Mouse (Mus musculus): Measurements from ENCODE around the gene Angpt4. TPM values are rescaled to one million over a fixed set of nuclear protein-coding genes. Genes with fewer than 3 reads are reported as not detected.

The Angpt4 gene
- polyA plus RNA-seq, 1 experiment from 2014 or later = 0.22 TPM

- Histone ChIP-seq H3K27me3 (no peaks in the 10 kb centered on the region; the same call in 1 of the 2 replicates), H3K4me2 (replicated peaks) (no peak overlapping the region), H3K9ac (no peak overlapping the region), H3K4me1 (peaks cover 24% of the 10 kb centered on the region), H3K4me3 (no peak overlapping the region), H3K27ac (no peak overlapping the region), H3K36me3 (no peaks in the 10 kb centered on the region), H3K9me3 (no peaks in the 10 kb centered on the region)
- no peak for ATAC-seq (ENCODE audit: low FRiP score, low read depth)
- 74% methylated on average over 5 of the region's 5 CpGs for WGBS
Measured at GRCm38 (mm10) chr2:151895911-151896310, 15.1 kb upstream of the Angpt4 start.

GRCm38 (mm10) chr2:151898106-151898505 is 12.9 kb upstream of the Angpt4 start:
- WGBS = 93% methylated on average over 1 of the region's 1 CpGs
- no peak for ATAC-seq (ENCODE audit: low FRiP score, low read depth)
- no peaks in the 10 kb centered on the region; the same call in 1 of the 2 replicates for H3K27me3 ChIP-seq

DNA sequence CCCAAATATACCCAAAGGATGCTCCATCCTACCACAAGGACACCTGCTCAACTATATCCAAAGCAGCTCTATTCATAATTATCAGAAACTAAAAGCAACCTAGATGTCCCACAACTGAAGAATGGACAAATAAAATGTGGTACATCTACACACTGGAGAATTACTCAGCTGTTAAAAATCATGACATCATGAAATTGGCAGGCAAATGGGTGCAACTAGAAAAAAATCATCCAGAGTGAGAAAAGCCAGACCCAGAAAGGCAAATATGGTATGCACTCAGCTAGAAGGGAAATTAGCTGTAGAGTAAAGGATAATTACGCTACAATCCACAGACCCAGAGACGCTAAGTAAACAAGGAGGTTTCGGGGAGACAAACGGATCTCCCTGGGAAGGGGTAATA is 10.2 kb upstream of the Angpt4 start:
- Histone ChIP-seq H3K36me3 (no peaks in the 10 kb centered on the region), H3K27ac (no peak overlapping the region), H3K4me2 (replicated peaks) (no peak overlapping the region), H3K9ac (no peak overlapping the region), H3K4me1 (no peaks in the 10 kb centered on the region), H3K4me3 (no peak overlapping the region), H3K9me3 (no peaks in the 10 kb centered on the region), H3K27me3 (no peaks in the 10 kb centered on the region; the same call in 1 of the 2 replicates)
- ATAC-seq (ENCODE audit: low FRiP score, low read depth) = no peak
- WGBS = 41% methylated on average over 4 of the region's 4 CpGs

More at GRCm38 (mm10) chr2:151898106-151898505, 12.9 kb upstream of the Angpt4 start:
- Histone ChIP-seq H3K4me1 (peaks cover 17% of the 10 kb centered on the region), H3K4me3 (no peak overlapping the region), H3K36me3 (no peaks in the 10 kb centered on the region), H3K27ac (no peak overlapping the region), H3K9me3 (no peaks in the 10 kb centered on the region), H3K9ac (no peak overlapping the region), H3K4me2 (replicated peaks) (no peak overlapping the region)

- 81% methylated on average over 6 of the region's 6 CpGs for WGBS
- no peak overlapping the region for H3K4me2 ChIP-seq (replicated peaks)
- H3K9ac ChIP-seq = no peak overlapping the region
- no peaks in the 10 kb centered on the region for H3K4me1 ChIP-seq
- no peak overlapping the region for H3K27ac ChIP-seq
- no peaks in the 10 kb centered on the region for H3K36me3 ChIP-seq
- no peaks in the 10 kb centered on the region for H3K9me3 ChIP-seq
- no peak overlapping the region for H3K4me3 ChIP-seq
- ATAC-seq (ENCODE audit: low FRiP score, low read depth) = no peak
- no peaks in the 10 kb centered on the region; the same call in 1 of the 2 replicates for H3K27me3 ChIP-seq
Measured at GRCm38 (mm10) chr2:151903267-151903666, 7.7 kb upstream of the Angpt4 start.

DNA sequence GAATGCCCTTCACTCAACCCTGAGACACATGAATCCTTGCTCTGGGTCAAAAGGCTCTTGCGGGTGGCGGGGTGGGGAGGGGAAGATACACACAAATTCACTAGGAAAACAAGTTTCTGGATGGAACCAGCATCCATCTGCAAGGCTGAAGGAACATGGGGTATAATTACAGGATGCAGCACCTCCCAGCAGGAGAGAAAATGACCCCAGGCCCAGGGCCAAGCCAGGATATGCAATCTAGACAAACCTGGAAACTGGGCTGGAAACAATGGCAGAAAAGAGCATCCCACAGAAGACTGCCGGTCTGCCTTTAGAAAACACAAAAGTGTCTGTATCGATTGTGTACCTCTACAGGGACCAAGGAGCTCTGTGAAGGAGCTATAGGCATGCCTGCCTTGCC is 7.1 kb upstream of the Angpt4 start:
- Histone ChIP-seq H3K27ac (no peak overlapping the region), H3K27me3 (no peaks in the 10 kb centered on the region; the same call in 1 of the 2 replicates), H3K9me3 (no peaks in the 10 kb centered on the region), H3K4me2 (replicated peaks) (no peak overlapping the region), H3K36me3 (no peaks in the 10 kb centered on the region), H3K9ac (no peak overlapping the region), H3K4me1 (no peaks in the 10 kb centered on the region), H3K4me3 (no peak overlapping the region)
- WGBS = 72% methylated on average over 4 of the region's 4 CpGs
- ATAC-seq (ENCODE audit: low FRiP score, low read depth) = no peak

DNA sequence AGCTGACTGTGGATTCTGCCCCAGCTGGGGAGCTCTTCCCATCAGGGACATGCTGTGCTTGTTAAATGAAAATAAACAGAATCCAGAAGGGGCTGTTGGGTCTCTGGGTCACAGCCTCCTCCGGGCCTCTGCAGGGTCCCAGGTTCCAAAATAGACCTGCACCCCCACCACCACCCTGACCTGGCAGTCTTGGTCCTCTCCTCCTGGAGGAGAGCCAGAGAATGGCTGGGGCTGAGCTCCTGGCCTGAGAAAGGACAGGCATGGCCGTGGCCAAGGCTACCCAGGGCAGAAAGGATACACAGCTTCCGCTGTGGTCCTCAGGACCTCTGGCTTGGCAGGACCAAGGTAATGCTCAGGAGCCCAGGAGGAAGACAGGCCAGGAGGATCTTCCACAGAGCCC is 6.4 kb upstream of the Angpt4 start:
- WGBS = 65% methylated on average over 3 of the region's 3 CpGs
- Histone ChIP-seq H3K4me3 (no peak overlapping the region), H3K27ac (no peak overlapping the region)

GRCm38 (mm10) chr2:151907020-151907419 is 4.0 kb upstream of the Angpt4 start:
- Histone ChIP-seq H3K4me2 (replicated peaks) (no peak overlapping the region), H3K36me3 (no peaks in the 10 kb centered on the region), H3K27me3 (no peaks in the 10 kb centered on the region; the same call in 1 of the 2 replicates), H3K9ac (no peak overlapping the region), H3K27ac (no peak overlapping the region), H3K9me3 (no peaks in the 10 kb centered on the region), H3K4me1 (peaks cover 18% of the 10 kb centered on the region), H3K4me3 (no peak overlapping the region)
- WGBS = 69% methylated on average over 2 of the region's 2 CpGs
- no peak for ATAC-seq (ENCODE audit: low FRiP score, low read depth)

More for the DNA sequence above, 6.4 kb upstream of the Angpt4 start:
- Histone ChIP-seq H3K36me3 (no peaks in the 10 kb centered on the region), H3K9ac (no peak overlapping the region), H3K27me3 (no peaks in the 10 kb centered on the region; the same call in 1 of the 2 replicates), H3K4me2 (replicated peaks) (no peak overlapping the region), H3K9me3 (no peaks in the 10 kb centered on the region), H3K4me1 (no peaks in the 10 kb centered on the region)
- no peak for ATAC-seq (ENCODE audit: low FRiP score, low read depth)

DNA sequence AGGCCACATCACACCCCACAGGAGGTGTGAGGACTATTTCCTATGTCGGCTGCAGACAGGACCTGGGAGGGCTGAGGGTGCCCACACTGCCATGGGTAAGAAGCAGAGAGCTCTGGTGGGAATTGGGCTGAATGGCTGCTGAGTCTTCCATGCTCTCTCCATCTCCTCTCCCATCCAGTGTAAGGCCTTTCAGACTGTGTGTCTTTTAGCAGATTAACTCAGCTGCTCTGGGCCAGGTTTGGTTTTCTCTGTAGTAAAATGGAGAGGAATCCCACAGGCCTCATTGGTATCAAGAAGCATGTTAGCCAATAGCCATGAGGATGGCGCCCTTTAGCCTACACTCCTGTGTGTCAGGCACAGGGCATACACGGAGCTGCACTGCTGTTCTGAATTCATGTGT is 1.6 kb upstream of the Angpt4 start:
- no peaks in the 10 kb centered on the region for H3K36me3 ChIP-seq
- peaks cover 18% of the 10 kb centered on the region for H3K4me1 ChIP-seq
- no peak overlapping the region for H3K4me3 ChIP-seq
- no peak overlapping the region for H3K4me2 ChIP-seq (replicated peaks)
- no peak overlapping the region for H3K9ac ChIP-seq
- no peaks in the 10 kb centered on the region; the same call in 1 of the 2 replicates for H3K27me3 ChIP-seq
- ATAC-seq (ENCODE audit: low FRiP score, low read depth) = no peak
- no peaks in the 10 kb centered on the region for H3K9me3 ChIP-seq
- WGBS = 73% methylated on average over 3 of the region's 3 CpGs
- H3K27ac ChIP-seq = no peak overlapping the region

- Histone ChIP-seq H3K4me3 (no peak overlapping the region), H3K9ac (peak overlapping the region; percentile 50; the same call in 1 of the 2 replicates), H3K27ac (peak overlapping the region; percentile 15; the same call in 1 of the 2 replicates), H3K27me3 (no peaks in the 10 kb centered on the region; the same call in 1 of the 2 replicates), H3K4me2 (replicated peaks) (no peak overlapping the region), H3K36me3 (no peaks in the 10 kb centered on the region), H3K4me1 (peaks cover 18% of the 10 kb centered on the region), H3K9me3 (no peaks in the 10 kb centered on the region)
- ATAC-seq (ENCODE audit: low FRiP score, low read depth) = peak; percentile 41; the same call in 1 of the 2 replicates
- 28% methylated on average over 5 of the region's 5 CpGs for WGBS
Measured at GRCm38 (mm10) chr2:151910498-151910897, 512 bp upstream of the Angpt4 start.

- H3K27ac ChIP-seq = no peak overlapping the region
- no peak overlapping the region for H3K9ac ChIP-seq
- no peak for ATAC-seq (ENCODE audit: low FRiP score, low read depth)
- H3K27me3 ChIP-seq = no peaks in the 10 kb centered on the region; the same call in 1 of the 2 replicates
- no peaks in the 10 kb centered on the region for H3K36me3 ChIP-seq
- H3K4me1 ChIP-seq = peaks cover 30% of the 10 kb centered on the region
- no peak overlapping the region for H3K4me3 ChIP-seq
- no peaks in the 10 kb centered on the region for H3K9me3 ChIP-seq
- H3K4me2 ChIP-seq (replicated peaks) = no peak overlapping the region
- WGBS = 84% methylated on average over 3 of the region's 3 CpGs
Measured at GRCm38 (mm10) chr2:151911751-151912150, 741 bp downstream of the Angpt4 start.

DNA sequence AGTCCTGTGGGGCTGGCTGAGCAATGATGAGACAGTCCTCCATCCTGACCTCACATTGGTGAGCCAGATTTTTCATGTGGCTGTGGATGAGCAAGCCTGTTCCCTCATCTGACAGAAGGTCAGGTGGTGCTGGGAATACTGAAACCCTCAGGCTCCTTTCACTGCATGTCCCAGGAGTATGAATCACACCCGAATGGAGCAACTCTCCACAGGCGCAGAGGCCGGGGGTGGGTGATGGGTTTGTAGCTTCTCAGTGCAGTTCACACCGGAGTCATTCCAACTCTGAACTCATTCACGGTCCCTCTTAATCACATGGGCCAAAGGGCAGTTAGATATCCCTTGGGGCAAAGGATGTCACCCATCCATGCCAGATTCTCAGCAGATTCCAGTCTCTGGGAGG is 3.1 kb downstream of the Angpt4 start:
- Histone ChIP-seq H3K4me1 (peaks cover 36% of the 10 kb centered on the region), H3K9ac (no peak overlapping the region), H3K27ac (no peak overlapping the region), H3K36me3 (no peaks in the 10 kb centered on the region), H3K27me3 (no peaks in the 10 kb centered on the region; the same call in 1 of the 2 replicates), H3K9me3 (no peaks in the 10 kb centered on the region), H3K4me2 (replicated peaks) (no peak overlapping the region), H3K4me3 (no peak overlapping the region)
- WGBS = 71% methylated on average over 5 of the region's 5 CpGs
- no peak for ATAC-seq (ENCODE audit: low FRiP score, low read depth)

DNA sequence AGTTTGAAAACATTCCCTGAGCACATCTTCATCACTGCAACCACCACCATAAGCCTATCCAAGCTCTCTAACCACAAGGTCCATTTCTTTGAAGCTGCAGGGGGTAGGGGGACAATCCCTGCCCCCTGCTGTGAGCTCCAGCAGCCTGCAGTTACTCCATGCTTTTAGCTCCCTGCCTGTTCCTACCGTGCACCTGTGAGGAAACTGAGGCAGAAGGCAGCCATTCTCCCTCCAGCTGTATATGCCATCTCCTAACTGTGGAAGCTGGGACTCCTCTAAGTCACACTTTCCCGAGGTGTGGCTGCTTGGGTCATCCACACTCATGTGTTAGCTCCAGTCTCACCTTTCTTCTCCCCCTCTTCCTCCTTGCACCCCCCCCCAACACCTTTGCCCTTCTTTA is 4.1 kb downstream of the Angpt4 start:
- WGBS = 24% methylated on average over 2 of the region's 2 CpGs
- no peak for ATAC-seq (ENCODE audit: low FRiP score, low read depth)
- no peak overlapping the region for H3K9ac ChIP-seq
- H3K27ac ChIP-seq = no peak overlapping the region
- H3K36me3 ChIP-seq = no peaks in the 10 kb centered on the region
- peaks cover 37% of the 10 kb centered on the region for H3K4me1 ChIP-seq
- no peak overlapping the region for H3K4me3 ChIP-seq
- H3K27me3 ChIP-seq = no peaks in the 10 kb centered on the region
- no peak overlapping the region for H3K4me2 ChIP-seq (replicated peaks)
- H3K9me3 ChIP-seq = no peaks in the 10 kb centered on the region

All from limb, embryonic 13.5 days (tissue).